Mouse (Mus musculus) liver, postnatal 0 days (tissue): ENCODE measurements around the gene Cdk17. TPM values are rescaled to one million over a fixed set of nuclear protein-coding genes. Genes with fewer than 3 reads are reported as not detected.

ENCODE experiments used
- ATAC-seq: fragments of 200-750 bp; cut with Nextera tagmentation; 2 replicates; pipeline ENCODE4 v1.8.0; 2017; ENCODE audit warnings: mild to moderate bottlenecking, moderate library complexity
- DNase-seq: peaks from one replicate; pipeline ENCODE4 v3.0.0-alpha.2; 2016
- H3K27ac ChIP-seq: fragments of 300-500 bp; sonication (generic); 2 replicates; pipeline ENCODE4 v1.5.1; 2014; ENCODE audit warnings: antibody characterized with exemption, moderate library complexity, mild to moderate bottlenecking, low read depth
- H3K27me3 ChIP-seq: fragments of 300-500 bp; sonication (generic); 2 replicates; pipeline ENCODE4 v1.6.1; 2014; ENCODE audit warnings: low read length, control low read depth, mixed read lengths; ENCODE audit not compliant: insufficient read depth
- H3K36me3 ChIP-seq: fragments of 300-500 bp; sonication (generic); replicated peaks from 2 replicates; pipeline ENCODE4 v1.6.1; 2014; ENCODE audit warnings: mild to moderate bottlenecking, control low read depth, low read length, moderate library complexity, mixed read lengths; ENCODE audit not compliant: insufficient read depth
- H3K4me1 ChIP-seq: fragments of 300-500 bp; sonication (generic); 2 replicates; pipeline ENCODE4 v1.6.1; 2014; ENCODE audit warnings: antibody characterized with exemption, mild to moderate bottlenecking, control low read depth; ENCODE audit not compliant: insufficient read depth
- H3K4me2 ChIP-seq: fragments of 300-500 bp; sonication (generic); 2 replicates; pipeline ENCODE4 v1.6.1; 2014; ENCODE audit warnings: low read depth, mild to moderate bottlenecking, low read length, moderate library complexity, mixed read lengths
- H3K4me3 ChIP-seq: fragments of 300-500 bp; sonication (generic); 2 replicates; pipeline ENCODE4 v1.5.1; 2014; ENCODE audit warnings: low read depth, low read length
- H3K9ac ChIP-seq: fragments of 300-500 bp; sonication (generic); replicated peaks from 2 replicates; pipeline ENCODE4 v1.6.1; 2014; ENCODE audit warnings: mild to moderate bottlenecking, moderate library complexity
- H3K9me3 ChIP-seq: fragments of 300-500 bp; sonication (generic); 2 replicates; pipeline ENCODE4 v1.6.1; 2016; ENCODE audit warnings: mild to moderate bottlenecking, control low read depth, low read length, mixed read lengths
- CTCF ChIP-seq: sonication (generic); IDR thresholded peaks from 2 replicates; pipeline ENCODE4 v1.5.1; 2016; ENCODE audit warnings: antibody characterized with exemption, low read depth
- EP300 ChIP-seq: IDR thresholded peaks from 2 replicates; pipeline ENCODE4 v1.6.1; 2016; ENCODE audit warnings: antibody characterized with exemption, low read depth, mild to moderate bottlenecking
- WGBS: fragments of 180-500 bp; shearing (Covaris S2); extraction: QIAGEN DNeasy Blood & Tissue Kit; methylation state at CpG from one replicate; pipeline ENCODE4 v1.1.7; 2014; ENCODE audit not compliant: insufficient replicate concordance; 5-methylcytosine and 5-hydroxymethylcytosine counted together
- polyA plus RNA-seq: library from polyadenylated mRNA; unstranded; fragments of >200 nt; fragmentation: Nextera tagmentation; extraction: Ambion mirVana; gene quantifications from 2 replicates; pipeline ENCODE4 v1.2.1, GENCODE M21; 2015

The Cdk17 gene
- polyA plus RNA-seq, 1 experiment from 2014 or later: 7.4 TPM

GRCm38 (mm10) chr10:93163711-93164488 lies 3.2 kb downstream of the Cdk17 start:
- DNase-seq (no peak), ATAC-seq (no peak)
- 0 out of 2 replicates have a peak overlapping the region, but pooled peaks have one; percentile 14 for H3K9ac ChIP-seq
- no peak overlapping the region for H3K4me3 ChIP-seq
- H3K4me2 ChIP-seq: peak overlapping the region; percentile 45
- no peaks in the 10 kb centered on the region for H3K36me3 ChIP-seq
- TF ChIP-seq EP300 (no peak), CTCF (no peak)
- no peaks in the 10 kb centered on the region for H3K27me3 ChIP-seq
- WGBS: 51% methylated on average over 6 of the region's 6 CpGs
- peak overlapping the region; percentile 64; the same call in 1 of the 2 replicates for H3K27ac ChIP-seq
- H3K9me3 ChIP-seq: no peaks in the 10 kb centered on the region
- peaks cover 44% of the 10 kb centered on the region for H3K4me1 ChIP-seq

- Histone ChIP-seq H3K27ac (peak overlapping the region; percentile 80), H3K4me3 (peak overlapping the region; percentile 19), H3K4me1 (peaks cover 40% of the 10 kb centered on the region), H3K9me3 (no peaks in the 10 kb centered on the region), H3K36me3 (no peaks in the 10 kb centered on the region), H3K4me2 (peak overlapping the region; percentile 72), H3K9ac (peak overlapping the region; percentile 56), H3K27me3 (no peaks in the 10 kb centered on the region)
- DNase-seq: no peak
- no peak for ATAC-seq
- no peak for TF ChIP-seq EP300
- no peak for TF ChIP-seq CTCF
- WGBS: 15% methylated on average over 14 of the region's 14 CpGs
Measured at GRCm38 (mm10) chr10:93165416-93166381, 5.0 kb downstream of the Cdk17 start.

- Histone ChIP-seq H3K9ac (peak overlapping the region; percentile 36; the same call in 1 of the 2 replicates), H3K36me3 (no peaks in the 10 kb centered on the region), H3K27me3 (no peaks in the 10 kb centered on the region), H3K4me3 (peak overlapping the region; percentile 19), H3K9me3 (no peaks in the 10 kb centered on the region), H3K4me1 (peaks cover 43% of the 10 kb centered on the region), H3K4me2 (peak overlapping the region; percentile 72), H3K27ac (peak overlapping the region; percentile 80)
- 18% methylated on average over 5 of the region's 5 CpGs for WGBS
- ATAC-seq (no peak), DNase-seq (peak; percentile 42)
- TF ChIP-seq EP300 (no peak), CTCF (no peak)
Measured at GRCm38 (mm10) chr10:93166382-93166769, 5.7 kb downstream of the Cdk17 start.

GRCm38 (mm10) chr10:93167311-93167710 lies 6.6 kb downstream of the Cdk17 start:
- no peaks in the 10 kb centered on the region for H3K27me3 ChIP-seq
- 37% methylated on average over 6 of the region's 6 CpGs for WGBS
- H3K27ac ChIP-seq: peak overlapping the region; percentile 64; the same call in 1 of the 2 replicates

GRCm38 (mm10) chr10:93168067-93168466 lies 7.4 kb downstream of the Cdk17 start:
- DNase-seq: no peak
- Histone ChIP-seq H3K36me3 (peaks cover 3% of the 10 kb centered on the region), H3K4me2 (peak overlapping the region; percentile 6; the same call in 1 of the 2 replicates), H3K27ac (peak overlapping the region; percentile 55), H3K9ac (no peak overlapping the region; the same call in 1 of the 2 replicates), H3K4me1 (peaks cover 37% of the 10 kb centered on the region), H3K27me3 (no peaks in the 10 kb centered on the region), H3K9me3 (no peaks in the 10 kb centered on the region), H3K4me3 (no peak overlapping the region)
- whole genome bisulfite sequencing: 35% methylated on average over 4 of the region's 4 CpGs
- ATAC-seq: no peak
- no peak for TF ChIP-seq EP300
- no peak for TF ChIP-seq CTCF

More at GRCm38 (mm10) chr10:93167311-93167710, 6.6 kb downstream of the Cdk17 start:
- Histone ChIP-seq H3K4me1 (peaks cover 41% of the 10 kb centered on the region), H3K4me2 (peak overlapping the region; percentile 66), H3K9ac (peak overlapping the region; percentile 41; the same call in 1 of the 2 replicates), H3K9me3 (no peaks in the 10 kb centered on the region), H3K36me3 (no peaks in the 10 kb centered on the region), H3K4me3 (peak overlapping the region; percentile 33; the same call in 1 of the 2 replicates)
- peak; percentile 22; the same call in 1 of the 2 replicates for ATAC-seq
- TF ChIP-seq EP300 (no peak), CTCF (no peak)
- DNase-seq: no peak
